Mouse (Mus musculus) stomach, postnatal 0 days (tissue): ENCODE measurements around the gene Hjurp. TPM values are rescaled to one million over a fixed set of nuclear protein-coding genes. Genes with fewer than 3 reads are reported as not detected.
A peak's percentile ranks its signal among the peaks of the same experiment; 100 is the strongest.

Source experiments
- ATAC-seq: fragments of 200-750 bp; cut with Nextera tagmentation; 2 replicates; pipeline ENCODE4 v1.8.0; 2017; ENCODE audit not compliant: low FRiP score, low TSS enrichment
- DNase-seq: peaks from one replicate; pipeline ENCODE4 v3.0.0-alpha.2; 2016; ENCODE audit warnings: low spot score
- H3K27ac ChIP-seq: fragments of 300-500 bp; sonication (generic); replicated peaks from 2 replicates; pipeline ENCODE4 v1.5.1; 2014; ENCODE audit warnings: mild to moderate bottlenecking, control low read depth
- H3K27me3 ChIP-seq: fragments of 300-500 bp; sonication (generic); 2 replicates; pipeline ENCODE4 v1.6.1; 2014; ENCODE audit warnings: low read length; ENCODE audit not compliant: control insufficient read depth, insufficient read depth
- H3K36me3 ChIP-seq: fragments of 300-500 bp; sonication (generic); 2 replicates; pipeline ENCODE4 v1.6.1; 2014; ENCODE audit warnings: low read length, mixed read lengths; ENCODE audit not compliant: control insufficient read depth, insufficient read depth
- H3K4me1 ChIP-seq: fragments of 300-500 bp; sonication (generic); replicated peaks from 2 replicates; pipeline ENCODE4 v1.6.1; 2014; ENCODE audit warnings: antibody characterized with exemption; ENCODE audit not compliant: control insufficient read depth, insufficient read depth
- H3K4me2 ChIP-seq: fragments of 300-500 bp; sonication (generic); replicated peaks from 2 replicates; pipeline ENCODE4 v1.6.1; 2014; ENCODE audit warnings: low read depth, mild to moderate bottlenecking, control low read depth, moderate library complexity
- H3K4me3 ChIP-seq: fragments of 300-500 bp; sonication (generic); 2 replicates; pipeline ENCODE4 v1.5.1; 2014; ENCODE audit warnings: low read depth, low read length, control low read depth
- H3K9ac ChIP-seq: fragments of 300-500 bp; sonication (generic); 2 replicates; pipeline ENCODE4 v1.6.1; 2014; ENCODE audit warnings: mild to moderate bottlenecking, low read length, control low read depth, mixed read lengths
- H3K9me3 ChIP-seq: fragments of 300-500 bp; sonication (generic); 2 replicates; pipeline ENCODE4 v1.6.1; 2016; ENCODE audit warnings: low read length; ENCODE audit not compliant: control insufficient read depth
- CTCF ChIP-seq: IDR thresholded peaks from 2 replicates; pipeline ENCODE4 v1.5.1; 2016; ENCODE audit warnings: antibody characterized with exemption, low read depth, mild to moderate bottlenecking, moderate library complexity
- EP300 ChIP-seq: optimal IDR thresholded peaks from 2 replicates; pipeline ENCODE3; 2016; ENCODE audit warnings: antibody characterized with exemption
- WGBS: fragments of 180-500 bp; shearing (Covaris S2); extraction: QIAGEN DNeasy Blood & Tissue Kit; methylation state at CpG from one replicate; pipeline ENCODE4 v1.1.7; 2014; 5-methylcytosine and 5-hydroxymethylcytosine counted together
- polyA plus RNA-seq: library from polyadenylated mRNA; unstranded; fragments of >200 nt; fragmentation: Nextera tagmentation; extraction: Ambion mirVana; gene quantifications from 2 replicates; pipeline ENCODE4 v1.2.1, GENCODE M21; 2015

Gene Hjurp
- polyA plus RNA-seq, 1 experiment from 2014 or later, result 34.1 TPM

DNA sequence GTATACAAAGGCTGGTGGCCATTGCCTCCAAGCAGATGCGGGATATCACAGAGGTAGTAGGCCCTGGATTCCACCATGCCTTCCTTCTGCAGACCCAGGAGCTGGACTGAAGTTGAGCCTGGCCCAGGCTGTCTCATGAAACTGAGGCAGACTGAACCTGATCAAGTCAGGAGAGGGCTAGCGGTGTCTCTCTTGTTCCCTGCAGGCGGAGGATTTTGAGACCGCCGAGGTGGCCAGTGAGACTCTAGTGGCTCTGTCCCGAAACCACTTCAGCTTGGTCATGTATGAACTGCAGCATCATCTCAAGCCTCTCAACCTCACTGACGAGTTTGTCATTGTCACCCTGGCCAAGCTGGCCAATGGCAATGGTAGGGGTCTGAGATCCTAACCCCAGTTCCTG, 47.0 kb downstream of the Hjurp start:
- DNase-seq (peak; percentile 30), ATAC-seq (no peak)
- TF ChIP-seq CTCF, result no peak
- no peak for TF ChIP-seq EP300
- H3K27me3 ChIP-seq, result no peaks in the 10 kb centered on the region
- 70% methylated on average over 7 of the region's 7 CpGs for WGBS
- no peak overlapping the region for H3K4me2 ChIP-seq
- no peak overlapping the region for H3K27ac ChIP-seq
- no peak overlapping the region for H3K9ac ChIP-seq
- H3K36me3 ChIP-seq, result no peaks in the 10 kb centered on the region
- no peaks in the 10 kb centered on the region for H3K4me1 ChIP-seq
- peaks cover 48% of the 10 kb centered on the region for H3K9me3 ChIP-seq
- no peak overlapping the region for H3K4me3 ChIP-seq

DNA sequence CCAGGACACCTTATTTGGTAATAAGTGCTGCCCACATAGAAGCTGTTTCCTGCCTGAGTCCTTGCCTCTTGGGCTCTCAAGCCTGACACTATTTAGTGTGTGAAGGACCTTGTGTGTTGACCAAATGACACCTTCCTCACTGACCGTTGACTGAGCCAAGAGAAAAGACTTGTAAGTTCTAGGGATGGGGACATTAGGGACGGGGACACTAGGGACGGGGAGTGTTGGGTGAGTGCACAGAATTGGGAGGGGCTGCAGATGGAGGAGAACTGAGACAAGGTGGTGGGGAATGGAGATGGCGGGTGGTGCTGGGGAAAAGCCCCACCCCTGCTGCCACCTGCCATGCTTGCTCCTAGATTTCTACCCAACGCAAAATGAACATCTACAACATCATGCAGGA, 47.4 kb downstream of the Hjurp start:
- DNase-seq (no peak), ATAC-seq (no peak)
- WGBS, result 86% methylated on average over 5 of the region's 5 CpGs
- H3K27ac ChIP-seq, result no peak overlapping the region
- H3K36me3 ChIP-seq, result no peaks in the 10 kb centered on the region
- H3K4me2 ChIP-seq, result no peak overlapping the region
- no peak overlapping the region for H3K9ac ChIP-seq
- TF ChIP-seq CTCF, result no peak
- no peak for TF ChIP-seq EP300
- H3K9me3 ChIP-seq, result peaks cover 44% of the 10 kb centered on the region
- no peak overlapping the region for H3K4me3 ChIP-seq
- no peaks in the 10 kb centered on the region for H3K4me1 ChIP-seq
- H3K27me3 ChIP-seq, result no peaks in the 10 kb centered on the region

DNA sequence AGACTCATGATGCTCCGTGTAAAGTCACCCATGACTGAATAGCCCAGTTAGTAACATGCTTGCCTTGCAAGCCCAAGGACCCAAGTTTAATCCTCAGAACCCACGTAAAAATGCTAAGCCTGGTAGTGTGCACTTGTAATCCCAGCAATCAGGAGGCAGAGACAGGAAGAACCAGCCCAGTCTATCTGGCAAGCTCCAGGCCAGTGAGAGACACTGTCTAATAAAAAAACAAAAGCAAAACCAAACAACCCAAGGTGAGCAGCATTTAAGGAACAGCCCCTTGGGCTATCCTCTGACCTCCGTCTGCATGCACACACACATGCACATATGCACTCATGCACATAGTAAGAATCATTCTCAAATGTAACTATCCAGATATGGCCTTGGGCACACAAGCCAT, 47.9 kb downstream of the Hjurp start:
- no peak overlapping the region for H3K4me3 ChIP-seq
- 76% methylated on average over 3 of the region's 3 CpGs for WGBS
- H3K4me1 ChIP-seq, result no peaks in the 10 kb centered on the region
- no peak overlapping the region for H3K27ac ChIP-seq
- no peak for TF ChIP-seq CTCF
- no peak for TF ChIP-seq EP300
- DNase-seq, result peak; percentile 36
- no peak overlapping the region for H3K4me2 ChIP-seq
- ATAC-seq, result no peak
- peaks cover 40% of the 10 kb centered on the region for H3K9me3 ChIP-seq
- no peaks in the 10 kb centered on the region for H3K36me3 ChIP-seq
- H3K27me3 ChIP-seq, result no peaks in the 10 kb centered on the region
- H3K9ac ChIP-seq, result no peak overlapping the region

DNA sequence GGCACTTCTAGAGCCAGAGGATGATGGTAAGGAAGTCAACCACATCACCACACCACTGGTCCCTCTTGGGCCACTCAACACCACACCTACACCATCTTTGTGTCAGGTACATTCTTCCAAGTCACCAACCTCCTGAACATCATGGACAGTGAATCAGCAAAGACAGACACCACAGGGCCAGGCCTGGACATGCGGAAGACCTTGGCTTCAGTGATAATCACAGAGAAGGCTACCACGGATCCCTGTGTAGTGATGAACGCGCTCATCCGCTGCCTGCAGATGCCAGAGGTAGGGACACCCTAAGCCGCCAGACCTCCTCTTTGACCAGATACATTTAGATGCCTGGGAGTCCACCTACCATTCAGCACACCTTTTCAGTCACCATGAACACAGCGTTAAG, 49.3 kb downstream of the Hjurp start:
- ATAC-seq, result peak; percentile 4; the same call in 1 of the 2 replicates
- H3K9me3 ChIP-seq, result peaks cover 36% of the 10 kb centered on the region

DNA sequence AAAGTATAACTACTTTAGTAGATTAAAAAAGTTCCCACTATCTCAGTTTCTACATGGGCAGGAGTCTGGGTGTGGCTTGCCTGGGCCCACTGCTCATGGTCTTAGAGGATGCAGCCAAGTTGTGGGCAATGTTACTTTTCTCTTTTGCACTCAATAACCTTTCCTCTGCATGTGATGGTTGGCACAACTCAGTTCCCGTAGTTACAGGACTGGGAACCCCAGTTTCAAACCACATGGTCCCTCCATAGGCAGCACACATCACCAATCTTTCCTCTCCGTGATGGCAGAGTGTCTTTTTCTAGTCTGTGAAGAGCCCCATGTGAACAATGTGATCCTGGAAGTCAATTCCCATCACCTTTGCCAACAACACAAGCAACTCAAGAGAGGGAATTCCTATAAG, 50.0 kb downstream of the Hjurp start:
- peak; percentile 14 for DNase-seq
- Histone ChIP-seq H3K36me3 (no peaks in the 10 kb centered on the region), H3K4me2 (no peak overlapping the region), H3K27me3 (no peaks in the 10 kb centered on the region), H3K9me3 (peaks cover 29% of the 10 kb centered on the region), H3K27ac (no peak overlapping the region), H3K4me3 (no peak overlapping the region), H3K9ac (no peak overlapping the region), H3K4me1 (no peaks in the 10 kb centered on the region)
- ATAC-seq, result no peak
- WGBS, result 58% methylated on average over 2 of the region's 2 CpGs
- no peak for TF ChIP-seq EP300
- TF ChIP-seq CTCF, result no peak

More for the DNA sequence above, 49.3 kb downstream of the Hjurp start:
- H3K4me3 ChIP-seq, result no peak overlapping the region
- H3K9ac ChIP-seq, result no peak overlapping the region
- H3K36me3 ChIP-seq, result no peaks in the 10 kb centered on the region
- TF ChIP-seq CTCF, result no peak
- no peaks in the 10 kb centered on the region for H3K27me3 ChIP-seq
- H3K4me1 ChIP-seq, result no peaks in the 10 kb centered on the region
- WGBS, result 70% methylated on average over 7 of the region's 7 CpGs
- DNase-seq, result peak; percentile 20
- H3K27ac ChIP-seq, result no peak overlapping the region
- no peak overlapping the region for H3K4me2 ChIP-seq

DNA sequence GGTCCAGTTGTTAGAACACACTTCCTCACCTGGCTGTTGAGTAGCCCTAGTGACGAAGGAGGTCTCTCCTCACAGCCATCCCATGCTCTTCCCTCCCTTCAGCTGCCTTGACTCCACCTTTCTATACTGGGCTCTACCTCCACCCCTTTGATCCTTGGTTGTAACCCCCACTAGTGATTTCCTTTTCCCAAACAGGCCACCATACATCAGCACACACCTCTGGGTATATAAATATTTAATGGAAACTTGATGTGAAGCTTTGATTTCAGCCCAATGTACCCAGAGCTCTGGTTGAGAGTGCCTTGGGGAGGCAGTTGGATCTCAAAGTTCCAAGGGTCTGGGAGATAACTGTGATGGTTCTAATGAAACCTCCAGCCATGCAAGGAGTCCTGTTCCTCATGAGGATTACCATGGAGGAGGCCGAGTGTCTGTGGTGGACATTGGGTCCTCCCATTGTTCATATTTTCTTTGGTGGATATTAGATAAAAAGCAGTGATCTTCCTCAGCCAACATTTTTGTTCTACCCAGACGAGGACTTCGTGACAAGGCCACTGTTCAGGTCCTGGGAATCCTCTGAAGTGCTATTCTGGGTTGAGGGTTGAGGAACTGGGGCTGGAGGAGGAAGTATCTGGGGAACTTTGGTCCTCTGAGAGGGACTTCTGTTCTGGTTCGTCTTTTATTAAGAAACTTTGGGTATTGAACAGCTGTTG, 50.6 kb downstream of the Hjurp start, which contains the start of gene Mroh2a:
Gene Mroh2a (plus strand): TSS at position 317 of the 710 bp plus-strand sequence.
- Histone ChIP-seq H3K27ac (no peak within 1 kb of the TSS), H3K9ac (no peak within 1 kb of the TSS), H3K9me3 (peaks cover 24% of the 10 kb centered on the region), H3K36me3 (no peaks in the 10 kb centered on the region), H3K4me2 (no peak within 1 kb of the TSS), H3K4me1 (no peaks in the 10 kb centered on the region), H3K4me3 (no peak within 1 kb of the TSS), H3K27me3 (no peaks in the 10 kb centered on the region)
- DNase-seq (peak; percentile 20), ATAC-seq (no peak)
- 52% methylated on average over 5 of the region's 5 CpGs for WGBS
- no peak for TF ChIP-seq CTCF
- TF ChIP-seq EP300, result no peak
